Mouse (Mus musculus) ES-Bruce4 (cell line): ENCODE measurements at regions not wholly inside any gene's neighbourhood (a gene's known extent, or its start where the extent isn't known, plus 50 kb on each side); places are given as distances from the start of the nearest gene placed in this dataset.

Experiments
- H3K27ac ChIP-seq: 2 replicates; pipeline ENCODE4 v1.5.1; 2012; ENCODE audit warnings: low read length, inconsistent platforms; ENCODE audit not compliant: insufficient read depth
- H3K27me3 ChIP-seq: 2 replicates; pipeline ENCODE4 v1.6.1; 2012; ENCODE audit warnings: mild to moderate bottlenecking, low read length, inconsistent platforms; ENCODE audit not compliant: control insufficient read depth, poor library complexity, insufficient read depth, severe bottlenecking
- H3K36me3 ChIP-seq: 2 replicates; pipeline ENCODE4 v1.6.1; 2012; ENCODE audit warnings: inconsistent platforms, mild to moderate bottlenecking, low read length, moderate library complexity; ENCODE audit not compliant: control insufficient read depth, poor library complexity, insufficient read depth, severe bottlenecking
- H3K4me1 ChIP-seq: one replicate; pipeline ENCODE4 v1.8.1; 2011; ENCODE audit warnings: low read length; ENCODE audit not compliant: control insufficient read depth, insufficient read depth
- H3K4me3 ChIP-seq: 2 replicates; pipeline ENCODE4 v1.5.1; 2011; ENCODE audit warnings: low read depth, mild to moderate bottlenecking, low read length
- H3K9ac ChIP-seq: 2 replicates; pipeline ENCODE4 v1.6.1; 2012; ENCODE audit warnings: low read depth, mild to moderate bottlenecking, inconsistent platforms; ENCODE audit not compliant: poor library complexity, severe bottlenecking
- H3K9me3 ChIP-seq: replicated peaks from 2 replicates; pipeline ENCODE4 v1.6.1; 2012; ENCODE audit warnings: mild to moderate bottlenecking, low read length, inconsistent platforms; ENCODE audit not compliant: control insufficient read depth, poor library complexity, insufficient read depth, severe bottlenecking
- CTCF ChIP-seq: IDR thresholded peaks from one replicate; pipeline ENCODE4 v1.8.1; 2011; ENCODE audit warnings: low read depth, low read length
- EP300 ChIP-seq: IDR thresholded peaks from 2 replicates; pipeline ENCODE4 v1.6.1; 2011; ENCODE audit warnings: low read depth, low read length; ENCODE audit not compliant: insufficient read depth
- POLR2A ChIP-seq: IDR thresholded peaks from one replicate; pipeline ENCODE4 v1.8.1; 2011; ENCODE audit warnings: low read length; ENCODE audit not compliant: insufficient read depth

DNA sequence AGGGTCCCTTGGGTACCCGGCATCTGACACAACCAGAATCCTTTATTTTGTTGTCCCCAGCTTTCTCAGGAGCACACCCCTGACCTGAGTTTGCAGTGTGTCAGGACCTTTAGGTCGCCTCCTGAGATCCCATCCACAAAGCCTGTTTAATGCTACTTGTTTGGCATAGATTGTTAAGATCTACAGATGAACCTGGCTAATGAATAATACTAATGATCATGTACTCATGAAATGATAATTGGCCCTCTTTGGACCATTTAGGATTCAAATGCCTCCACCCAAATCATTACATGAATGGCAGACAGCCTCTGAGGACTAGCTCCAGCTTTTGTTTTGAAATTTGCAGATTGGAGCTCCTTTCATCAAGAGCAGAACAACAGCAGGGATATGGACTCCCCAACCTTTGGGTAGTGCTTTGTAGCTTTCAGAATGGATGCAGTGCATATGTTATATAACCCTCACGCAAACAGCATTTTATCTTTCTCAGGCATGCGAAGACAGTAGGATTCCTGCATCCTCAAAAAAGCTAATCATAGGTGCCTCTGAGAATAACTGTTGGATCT, 400.1 kb downstream of the Ttll7 start:
- Histone ChIP-seq H3K9ac (no peak overlapping the region), H3K4me1 (no peaks in the 10 kb centered on the region), H3K27me3 (no peaks in the 10 kb centered on the region; the same call in 1 of the 2 replicates), H3K36me3 (no peaks in the 10 kb centered on the region), H3K9me3 (no peaks in the 10 kb centered on the region), H3K27ac (no peak overlapping the region), H3K4me3 (no peak overlapping the region)
- no peak for TF ChIP-seq EP300
- TF ChIP-seq POLR2A: no peak
- TF ChIP-seq CTCF: no peak

DNA sequence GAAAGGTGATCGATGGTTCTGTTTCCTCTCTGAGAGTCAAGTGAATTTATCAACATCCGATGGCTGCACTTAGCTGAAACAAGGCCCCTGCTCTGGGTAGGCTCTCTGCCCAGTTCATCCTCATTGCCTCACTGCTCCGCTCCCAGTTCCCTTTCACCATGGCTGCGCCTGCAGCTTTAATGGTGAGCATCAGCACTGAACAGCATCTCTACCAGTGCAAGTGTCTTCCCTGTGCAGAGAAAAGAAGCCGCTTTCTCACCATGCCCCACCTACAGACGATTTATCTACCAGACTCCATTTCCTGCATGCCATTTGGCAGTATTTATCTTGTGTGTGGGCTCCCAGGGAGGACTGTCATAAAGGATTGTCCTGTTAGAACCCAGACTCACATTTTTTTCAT, 400.6 kb downstream of the Ttll7 start:
- Histone ChIP-seq H3K27me3 (no peaks in the 10 kb centered on the region; the same call in 1 of the 2 replicates), H3K4me1 (no peaks in the 10 kb centered on the region), H3K36me3 (no peaks in the 10 kb centered on the region), H3K9ac (no peak overlapping the region), H3K9me3 (no peaks in the 10 kb centered on the region), H3K27ac (no peak overlapping the region), H3K4me3 (no peak overlapping the region)
- TF ChIP-seq POLR2A (no peak), EP300 (no peak), CTCF (no peak)

DNA sequence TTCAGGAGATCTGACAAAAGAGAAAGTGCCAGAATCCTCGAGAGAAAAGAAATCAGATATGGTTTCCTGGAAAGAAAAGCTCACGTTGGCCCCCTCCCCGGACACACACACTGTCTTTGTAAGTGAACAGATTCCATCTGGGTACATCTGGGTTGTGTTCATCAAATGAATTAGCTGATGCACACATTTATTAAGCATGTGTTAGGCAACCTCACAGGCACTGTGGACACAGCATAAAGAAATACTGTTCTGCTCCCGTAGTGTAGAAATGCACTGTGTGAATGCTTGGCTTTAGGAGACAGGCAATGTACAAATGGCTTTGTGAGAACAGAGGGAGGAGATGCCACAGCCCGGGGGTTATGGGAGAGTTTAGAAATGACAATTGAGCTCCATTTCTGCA, 402.3 kb downstream of the Ttll7 start:
- Histone ChIP-seq H3K4me1 (no peaks in the 10 kb centered on the region), H3K27ac (no peak overlapping the region), H3K36me3 (no peaks in the 10 kb centered on the region), H3K4me3 (no peak overlapping the region), H3K27me3 (no peaks in the 10 kb centered on the region; the same call in 1 of the 2 replicates), H3K9ac (no peak overlapping the region), H3K9me3 (no peaks in the 10 kb centered on the region)
- TF ChIP-seq EP300 (no peak), POLR2A (no peak), CTCF (no peak)

DNA sequence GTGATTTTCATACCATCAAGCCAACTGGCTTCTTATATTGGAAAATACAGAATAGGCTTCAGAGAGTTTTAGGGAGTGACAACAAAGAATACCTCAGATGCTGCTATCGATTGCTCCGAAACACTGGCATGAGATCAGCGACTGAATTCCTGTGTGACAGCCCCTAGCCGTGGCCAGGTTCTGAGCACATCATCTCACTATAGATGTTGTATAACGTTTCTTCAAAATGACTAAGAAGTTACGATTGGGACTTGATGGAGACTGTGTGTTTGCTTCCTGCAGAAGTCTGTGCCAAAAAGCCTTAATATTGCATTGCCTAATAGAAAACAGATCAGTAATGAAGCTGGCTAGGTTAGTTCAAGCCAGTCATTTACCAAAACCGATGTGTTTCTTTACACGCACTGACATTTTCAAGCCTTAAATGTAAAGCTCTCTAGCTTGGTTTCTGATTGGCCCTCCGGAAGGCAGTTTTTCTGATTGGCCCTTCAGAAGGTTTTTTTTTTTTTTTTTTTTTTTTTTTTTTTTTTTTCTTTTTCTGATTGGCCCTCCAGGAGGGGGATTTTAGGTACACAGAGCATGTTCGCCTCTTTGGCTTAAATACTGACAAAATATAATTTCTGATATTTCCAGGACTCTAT, 408.9 kb downstream of the Ttll7 start:
- H3K36me3 ChIP-seq: no peaks in the 10 kb centered on the region
- no peak overlapping the region for H3K9ac ChIP-seq
- H3K4me1 ChIP-seq: no peaks in the 10 kb centered on the region
- H3K4me3 ChIP-seq: no peak overlapping the region
- H3K9me3 ChIP-seq: no peaks in the 10 kb centered on the region
- H3K27ac ChIP-seq: no peak overlapping the region
- TF ChIP-seq CTCF: no peak
- no peaks in the 10 kb centered on the region; the same call in 1 of the 2 replicates for H3K27me3 ChIP-seq

DNA sequence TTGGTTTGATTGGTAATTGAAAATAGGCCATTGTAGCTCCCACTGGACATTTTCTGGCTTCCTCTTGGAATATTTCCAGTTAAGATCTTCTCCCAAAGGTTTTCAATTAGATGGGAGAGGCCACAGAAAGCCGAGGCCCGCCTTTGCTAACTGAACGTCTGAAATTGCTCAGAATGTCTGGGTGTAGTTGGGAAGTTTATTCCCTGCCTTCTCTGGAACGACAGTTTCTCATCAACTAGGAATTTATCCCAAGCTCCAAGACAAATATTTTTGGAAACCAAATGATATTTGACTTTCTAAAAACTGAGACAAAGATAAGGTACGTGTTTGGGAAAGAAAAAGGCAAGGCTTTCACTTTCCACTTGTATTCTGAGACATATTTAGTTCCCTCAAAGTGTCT, 414.4 kb downstream of the Ttll7 start:
- no peak overlapping the region for H3K27ac ChIP-seq

DNA sequence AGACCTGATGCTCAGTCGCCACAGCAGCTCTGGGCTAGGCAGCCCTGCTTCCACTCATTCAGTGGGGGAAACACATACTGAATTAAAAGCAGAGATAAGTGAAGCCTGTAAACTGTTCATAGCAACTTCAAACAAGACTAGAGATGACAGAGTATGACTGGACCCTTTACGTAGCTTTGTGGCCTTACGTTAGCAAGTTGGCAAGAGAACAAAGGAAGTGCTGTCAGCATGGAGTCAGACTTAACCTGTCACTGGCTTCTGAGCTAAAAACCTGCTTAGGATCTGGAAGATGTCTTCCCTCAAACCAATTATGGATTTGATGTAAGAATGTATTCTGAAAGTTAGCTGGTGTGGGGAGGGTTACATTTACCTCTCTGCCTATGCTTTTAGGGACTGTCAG, 421.3 kb downstream of the Ttll7 start:
- Histone ChIP-seq H3K4me1 (no peaks in the 10 kb centered on the region), H3K4me3 (no peak overlapping the region), H3K27me3 (no peaks in the 10 kb centered on the region), H3K9me3 (no peaks in the 10 kb centered on the region), H3K9ac (no peak overlapping the region), H3K36me3 (no peaks in the 10 kb centered on the region), H3K27ac (no peak overlapping the region)
- TF ChIP-seq POLR2A (no peak), CTCF (no peak), EP300 (no peak)

More for the DNA sequence above, 414.4 kb downstream of the Ttll7 start:
- H3K27me3 ChIP-seq: no peaks in the 10 kb centered on the region
- TF ChIP-seq EP300 (no peak), POLR2A (no peak), CTCF (no peak)
- H3K9ac ChIP-seq: no peak overlapping the region
- no peaks in the 10 kb centered on the region for H3K4me1 ChIP-seq
- no peaks in the 10 kb centered on the region for H3K9me3 ChIP-seq
- no peaks in the 10 kb centered on the region for H3K36me3 ChIP-seq
- no peak overlapping the region for H3K4me3 ChIP-seq
